Mouse (Mus musculus) B cell, adult (primary cell): ENCODE data around the gene Rap2b. TPM values are rescaled to one million over a fixed set of nuclear protein-coding genes. Genes with fewer than 3 reads are reported as not detected.

Experiments
- total RNA-seq: library from RNA; stranded (reverse); gene quantifications from 4 replicates; pipeline ENCODE4 v1.2.4, GENCODE M21; 2023; ENCODE audit not compliant: inconsistent age

The Rap2b gene
- 4.8 to 5.7 TPM (median 5.3 TPM) in 4 replicates for total RNA-seq

GRCm38 (mm10) chr3:61361338-61361737 lies at the start of gene Rap2b:
Rap2b (plus strand) TSS chr3:61361638.

GRCm38 (mm10) chr3:61365779-61366373 lies 4.4 kb downstream of the Rap2b start, which contains the start of gene B430305J03Rik:
B430305J03Rik (minus strand) TSS chr3:61365951.

Other genes with a start within 250 kb of the Rap2b start
- 0.13 to 0.66 TPM (median 0.39 TPM) in 4 replicates for gene B430305J03Rik, start 4.3 kb downstream of the Rap2b start, total RNA-seq